Mouse (Mus musculus) hindbrain, embryonic 11.5 days (tissue): Measurements from ENCODE around the gene Colq. TPM values are rescaled to one million over a fixed set of nuclear protein-coding genes. Genes with fewer than 3 reads are reported as not detected.
"Not testable (repeated sequence)": the region's sequence is repeated elsewhere in the genome, so short reads cannot be mapped to it uniquely, and the experiment has no call there.

ENCODE experiments used
- ATAC-seq: fragments of 200-750 bp; cut with Nextera tagmentation; 2 replicates; pipeline ENCODE4 v1.8.0; 2017; ENCODE audit warnings: mild to moderate bottlenecking, moderate TSS enrichment, moderate library complexity; ENCODE audit not compliant: low FRiP score
- DNase-seq: peaks from one replicate; pipeline ENCODE4 v3.0.0-alpha.2; 2015; ENCODE audit warnings: low spot score
- H3K27ac ChIP-seq: fragments of 300-500 bp; sonication (generic); 2 replicates; pipeline ENCODE4 v1.5.1; 2014; ENCODE audit warnings: mild to moderate bottlenecking, low read depth, low read length
- H3K27me3 ChIP-seq: fragments of 300-500 bp; sonication (generic); 2 replicates; pipeline ENCODE4 v1.6.1; 2014; ENCODE audit warnings: mild to moderate bottlenecking, low read length, moderate library complexity, mixed read lengths; ENCODE audit not compliant: control insufficient read depth, insufficient read depth
- H3K36me3 ChIP-seq: fragments of 300-500 bp; sonication (generic); 2 replicates; pipeline ENCODE4 v1.6.1; 2014; ENCODE audit warnings: mild to moderate bottlenecking, low read length, moderate library complexity, mixed read lengths; ENCODE audit not compliant: control insufficient read depth, insufficient read depth
- H3K4me1 ChIP-seq: fragments of 300-500 bp; sonication (generic); replicated peaks from 2 replicates; pipeline ENCODE4 v1.6.1; 2014; ENCODE audit warnings: low read length, mixed read lengths; ENCODE audit not compliant: control insufficient read depth, insufficient read depth
- H3K4me2 ChIP-seq: fragments of 300-500 bp; sonication (generic); replicated peaks from 2 replicates; pipeline ENCODE4 v1.6.1; 2014; ENCODE audit warnings: mild to moderate bottlenecking, low read depth, low read length
- H3K4me3 ChIP-seq: fragments of 300-500 bp; sonication (generic); 2 replicates; pipeline ENCODE4 v1.5.1; 2014; ENCODE audit warnings: low read depth, low read length
- H3K9ac ChIP-seq: fragments of 300-500 bp; sonication (generic); 2 replicates; pipeline ENCODE4 v1.6.1; 2014; ENCODE audit warnings: low read depth, low read length
- H3K9me3 ChIP-seq: fragments of 300-500 bp; sonication (generic); 2 replicates; pipeline ENCODE4 v1.6.1; 2016; ENCODE audit warnings: low read length; ENCODE audit not compliant: control insufficient read depth
- WGBS: fragments of 180-500 bp; shearing (Covaris S2); extraction: QIAGEN DNeasy Blood & Tissue Kit; methylation state at CpG from one replicate; pipeline ENCODE4 v1.1.7; 2014; 5-methylcytosine and 5-hydroxymethylcytosine counted together
- polyA plus RNA-seq: library from polyadenylated mRNA; unstranded; fragments of >200 nt; fragmentation: Nextera tagmentation; extraction: Ambion mirVana; gene quantifications from 2 replicates; pipeline ENCODE4 v1.2.1, GENCODE M21; 2014

Colq gene
- polyA plus RNA-seq, 1 experiment from 2014 or later = not detected

DNA sequence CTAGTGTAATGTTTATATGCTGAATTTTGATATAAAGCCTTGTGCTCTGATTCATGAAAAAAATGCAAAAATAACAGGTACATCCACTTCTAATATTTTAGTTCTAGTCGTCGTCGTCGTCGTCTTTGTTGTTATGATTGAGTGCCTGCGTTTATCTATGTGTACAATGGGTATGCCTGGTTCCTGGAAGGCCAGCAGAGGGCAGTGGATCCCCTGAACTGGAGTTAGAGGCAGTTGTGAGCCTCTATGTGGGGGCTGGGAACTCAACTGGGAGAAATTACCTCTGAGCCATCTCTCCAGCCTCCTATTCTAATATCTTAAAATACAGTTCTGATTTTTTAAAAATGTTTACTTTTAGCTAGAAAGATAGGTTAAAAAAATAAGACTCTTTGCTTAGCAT is 14.4 kb upstream of the Colq start:
- H3K4me2 ChIP-seq = no peak overlapping the region
- DNase-seq = no peak
- 44% methylated on average over 6 of the region's 6 CpGs for WGBS

DNA sequence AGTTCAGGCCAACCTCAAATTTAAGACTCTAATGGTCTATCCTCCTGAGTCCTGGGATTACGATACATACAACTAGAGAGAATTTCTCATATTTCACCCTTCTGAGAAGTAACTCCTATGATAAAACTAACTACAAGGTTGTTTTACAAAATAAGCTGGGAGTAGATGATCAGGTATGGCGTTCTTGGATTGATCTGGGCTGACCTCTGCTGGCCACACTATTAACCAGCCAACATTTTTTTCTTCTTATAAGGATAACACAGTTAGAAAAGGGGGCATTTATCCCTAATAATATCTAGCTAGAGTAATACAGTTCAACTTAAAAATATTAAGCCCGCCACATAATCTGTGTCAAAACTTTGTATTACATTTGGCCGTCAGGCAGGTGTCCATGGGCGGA is 13.8 kb upstream of the Colq start:
- DNase-seq = no peak
- Histone ChIP-seq H3K27me3 (no peaks in the 10 kb centered on the region), H3K9ac (no peak overlapping the region), H3K9me3 (no peaks in the 10 kb centered on the region), H3K4me3 (no peak overlapping the region), H3K36me3 (no peaks in the 10 kb centered on the region), H3K4me1 (no peaks in the 10 kb centered on the region), H3K4me2 (no peak overlapping the region), H3K27ac (no peak overlapping the region)
- WGBS = 85% methylated on average over 5 of the region's 5 CpGs
- ATAC-seq = no peak

More for the DNA sequence above, 14.4 kb upstream of the Colq start:
- Histone ChIP-seq H3K9me3 (no peaks in the 10 kb centered on the region), H3K4me3 (no peak overlapping the region), H3K27ac (no peak overlapping the region), H3K4me1 (no peaks in the 10 kb centered on the region), H3K27me3 (no peaks in the 10 kb centered on the region), H3K9ac (no peak overlapping the region), H3K36me3 (no peaks in the 10 kb centered on the region)
- ATAC-seq = no peak

DNA sequence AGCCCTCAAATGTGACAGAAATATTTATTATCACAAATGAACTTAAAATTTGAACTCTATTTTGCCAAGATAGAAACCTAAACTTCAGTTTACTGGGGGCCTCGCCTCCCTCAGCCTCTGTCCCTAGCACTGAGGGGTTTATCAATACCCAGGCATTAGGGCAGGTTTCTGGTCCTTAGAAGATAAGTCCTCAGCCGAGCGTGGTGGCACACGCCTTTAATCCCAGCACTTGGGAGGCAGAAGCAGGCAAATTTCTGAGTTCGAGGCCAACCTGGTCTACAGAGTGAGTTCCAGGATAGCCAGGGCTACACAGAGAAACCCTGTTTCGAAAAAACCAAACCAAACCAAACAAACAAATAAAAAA is 11.5 kb upstream of the Colq start:
- not testable (repeated sequence) for H3K4me1 ChIP-seq, H3K27me3 ChIP-seq, H3K27ac ChIP-seq, H3K4me3 ChIP-seq, ATAC-seq, H3K36me3 ChIP-seq, H3K4me2 ChIP-seq, DNase-seq, H3K9ac ChIP-seq, H3K9me3 ChIP-seq
- WGBS = 85% methylated on average over 6 of the region's 6 CpGs

DNA sequence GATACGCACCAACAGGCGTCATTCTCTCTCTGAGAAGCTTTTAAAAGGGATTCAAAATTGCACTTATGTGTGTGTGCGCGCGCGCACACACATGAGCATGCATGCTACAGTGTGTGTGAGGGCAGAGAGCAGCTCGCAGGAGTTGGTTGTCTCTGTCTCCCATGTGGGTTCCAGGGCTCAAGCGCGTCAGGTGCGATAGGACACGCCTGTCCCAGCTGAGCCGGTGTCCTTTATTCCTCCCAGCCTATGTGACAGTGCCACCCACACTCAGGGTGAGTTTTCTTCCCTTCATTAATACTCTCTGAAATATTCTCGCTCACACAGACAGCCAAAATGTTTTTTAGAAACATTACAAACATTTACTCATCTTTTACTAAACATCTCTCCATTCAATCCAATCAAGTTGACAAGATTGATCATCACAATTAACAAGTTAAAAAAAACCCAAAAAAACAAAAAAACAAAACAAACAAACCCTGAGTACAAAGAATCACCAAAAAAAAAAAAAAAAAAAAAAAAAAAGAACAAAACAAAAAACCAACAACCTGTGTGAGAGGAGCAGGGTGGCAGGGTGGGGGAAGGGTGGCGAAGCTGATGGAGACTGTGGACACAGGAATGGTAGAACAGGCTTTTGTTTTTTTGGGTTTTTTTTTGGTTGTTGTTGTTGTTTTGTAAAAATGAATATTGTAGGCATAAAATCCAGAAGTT is 10.9 kb upstream of the Colq start:
- no peak overlapping the region for H3K4me2 ChIP-seq
- no peaks in the 10 kb centered on the region for H3K36me3 ChIP-seq
- DNase-seq (no peak), ATAC-seq (no peak)
- no peaks in the 10 kb centered on the region for H3K27me3 ChIP-seq
- H3K4me1 ChIP-seq = no peaks in the 10 kb centered on the region
- 95% methylated on average over 14 of the region's 14 CpGs for WGBS
- H3K4me3 ChIP-seq = no peak overlapping the region
- no peaks in the 10 kb centered on the region for H3K9me3 ChIP-seq
- H3K27ac ChIP-seq = no peak overlapping the region
- H3K9ac ChIP-seq = no peak overlapping the region

DNA sequence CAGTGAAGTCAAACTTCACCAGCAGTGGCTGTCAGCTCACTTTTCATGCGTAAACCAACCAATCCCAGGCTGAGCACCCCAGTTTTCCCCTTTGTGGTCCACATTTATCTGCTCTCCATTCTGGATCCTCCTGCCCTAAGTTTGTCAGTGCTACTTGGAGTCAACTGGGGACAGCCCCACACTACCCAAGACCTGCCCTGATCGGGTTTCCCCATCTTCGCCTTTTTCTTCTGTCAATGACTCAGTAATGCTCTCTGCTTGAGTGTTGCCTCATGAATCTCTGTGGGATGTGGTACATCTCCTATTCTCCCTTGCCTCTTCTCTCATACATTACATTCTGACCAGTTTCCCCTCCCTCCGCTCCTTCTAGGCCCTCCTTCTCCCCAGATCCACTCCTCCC is 6.3 kb upstream of the Colq start:
- no peaks in the 10 kb centered on the region for H3K27me3 ChIP-seq
- H3K9ac ChIP-seq = no peak overlapping the region
- H3K36me3 ChIP-seq = no peaks in the 10 kb centered on the region
- WGBS = 93% methylated on average over 4 of the region's 4 CpGs
- DNase-seq = no peak
- H3K4me1 ChIP-seq = no peaks in the 10 kb centered on the region
- no peak overlapping the region for H3K4me3 ChIP-seq
- no peak overlapping the region for H3K4me2 ChIP-seq
- no peaks in the 10 kb centered on the region for H3K9me3 ChIP-seq
- H3K27ac ChIP-seq = no peak overlapping the region
- ATAC-seq = no peak

DNA sequence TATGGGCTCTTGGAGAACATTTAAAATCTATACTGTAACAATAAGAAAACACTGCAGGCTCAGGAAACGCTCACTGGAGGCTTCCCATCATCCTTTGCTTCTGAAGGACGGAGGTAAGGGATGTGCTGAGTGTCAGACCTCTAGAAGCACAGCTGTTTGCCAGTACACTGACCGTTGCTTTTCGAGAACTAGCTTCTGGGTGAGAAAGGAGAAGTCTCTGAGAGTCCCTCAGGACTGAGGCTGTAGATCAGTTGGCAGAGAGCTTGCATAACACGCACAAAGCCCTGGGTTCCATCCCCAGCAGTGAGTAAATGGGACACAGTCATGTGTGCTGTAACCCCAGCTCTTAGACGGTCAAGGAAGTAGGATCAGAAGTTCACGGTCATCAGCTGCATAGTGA is 5.3 kb upstream of the Colq start:
- Histone ChIP-seq H3K27ac (no peak overlapping the region), H3K27me3 (no peaks in the 10 kb centered on the region), H3K4me2 (no peak overlapping the region), H3K4me3 (no peak overlapping the region), H3K4me1 (no peaks in the 10 kb centered on the region), H3K9me3 (no peaks in the 10 kb centered on the region), H3K9ac (no peak overlapping the region), H3K36me3 (no peaks in the 10 kb centered on the region)
- ATAC-seq = no peak
- no peak for DNase-seq
- 78% methylated on average over 7 of the region's 7 CpGs for WGBS

DNA sequence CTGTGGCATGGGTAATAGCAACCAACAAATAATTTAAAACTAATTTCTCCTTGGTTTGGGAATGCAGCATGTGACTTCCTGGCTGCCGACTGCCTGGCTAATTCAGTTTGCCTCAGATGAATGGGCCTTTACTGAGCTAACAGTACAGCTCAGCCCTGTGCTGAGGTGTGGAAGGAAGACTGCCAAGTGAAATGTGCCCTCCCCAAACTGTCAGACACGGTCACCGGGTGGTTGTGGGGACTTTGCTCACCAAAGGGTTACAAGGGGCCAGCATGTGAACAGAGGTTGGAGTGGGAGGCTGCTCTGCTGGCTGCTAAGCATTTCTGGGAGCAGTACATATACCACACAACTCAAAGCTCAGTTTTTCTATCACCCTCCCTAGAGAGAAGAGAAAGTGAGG is 3.5 kb upstream of the Colq start:
- 86% methylated on average over 3 of the region's 3 CpGs for WGBS
- no peak for DNase-seq
- no peak for ATAC-seq
- H3K36me3 ChIP-seq = no peaks in the 10 kb centered on the region
- H3K27ac ChIP-seq = no peak overlapping the region
- H3K4me3 ChIP-seq = no peak overlapping the region
- no peak overlapping the region for H3K9ac ChIP-seq
- H3K4me1 ChIP-seq = no peaks in the 10 kb centered on the region
- H3K27me3 ChIP-seq = no peaks in the 10 kb centered on the region
- no peak overlapping the region for H3K4me2 ChIP-seq
- H3K9me3 ChIP-seq = no peaks in the 10 kb centered on the region

DNA sequence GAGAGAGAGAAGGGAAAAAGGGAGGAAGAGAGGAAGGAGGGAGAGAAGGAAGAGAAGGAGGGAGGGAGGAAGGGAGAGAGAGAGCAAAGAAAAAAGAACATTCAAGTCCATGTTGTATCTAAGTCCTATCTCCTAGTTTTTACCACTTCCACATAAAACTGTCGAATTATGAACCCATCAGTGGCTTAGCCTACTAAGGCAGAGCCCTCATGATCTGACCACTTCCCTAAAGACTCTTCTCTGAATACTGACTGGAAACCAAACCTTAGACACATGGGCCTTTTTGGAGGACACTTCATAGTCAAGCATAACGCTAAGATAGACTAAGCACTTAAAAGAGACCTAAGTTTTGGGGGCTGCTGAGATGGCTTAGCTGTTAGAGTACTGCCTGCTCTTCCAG is 1.9 kb upstream of the Colq start:
- Histone ChIP-seq H3K4me3 (no peak overlapping the region), H3K4me1 (no peaks in the 10 kb centered on the region), H3K9me3 (no peaks in the 10 kb centered on the region), H3K4me2 (no peak overlapping the region), H3K9ac (no peak overlapping the region), H3K27ac (no peak overlapping the region), H3K36me3 (no peaks in the 10 kb centered on the region), H3K27me3 (no peaks in the 10 kb centered on the region)
- DNase-seq = no peak
- WGBS = 75% methylated on average over 2 of the region's 2 CpGs
- ATAC-seq = no peak

DNA sequence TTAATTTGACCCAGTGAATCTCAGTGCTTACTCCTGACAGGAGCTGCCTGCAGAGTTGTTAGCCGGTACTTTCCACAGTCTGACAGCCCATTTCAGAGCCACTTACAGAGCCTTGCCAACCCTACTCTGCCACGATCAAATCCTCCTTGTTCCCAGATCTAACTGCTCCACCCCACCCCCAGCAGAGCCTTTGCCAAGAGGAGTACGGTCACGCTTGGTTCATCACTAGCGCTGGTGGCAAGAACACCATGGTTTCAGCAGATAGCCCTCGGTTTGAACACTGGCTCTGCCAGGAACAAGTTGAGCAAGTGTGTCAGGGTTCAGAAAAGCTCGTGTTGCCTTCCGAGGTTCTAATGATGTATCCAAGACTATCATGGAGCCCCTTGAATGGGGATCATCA is 4.7 kb downstream of the Colq start:
- ATAC-seq = no peak
- 90% methylated on average over 8 of the region's 8 CpGs for WGBS

More for the DNA sequence above, 4.7 kb downstream of the Colq start:
- H3K4me1 ChIP-seq = no peaks in the 10 kb centered on the region
- no peaks in the 10 kb centered on the region for H3K36me3 ChIP-seq
- H3K9me3 ChIP-seq = no peaks in the 10 kb centered on the region
- no peaks in the 10 kb centered on the region for H3K27me3 ChIP-seq
- H3K4me2 ChIP-seq = no peak overlapping the region
- H3K4me3 ChIP-seq = no peak overlapping the region
- H3K27ac ChIP-seq = no peak overlapping the region
- DNase-seq = no peak
- H3K9ac ChIP-seq = no peak overlapping the region
